Mouse (Mus musculus): ENCODE results near the gene Tuba3b.

DNA sequence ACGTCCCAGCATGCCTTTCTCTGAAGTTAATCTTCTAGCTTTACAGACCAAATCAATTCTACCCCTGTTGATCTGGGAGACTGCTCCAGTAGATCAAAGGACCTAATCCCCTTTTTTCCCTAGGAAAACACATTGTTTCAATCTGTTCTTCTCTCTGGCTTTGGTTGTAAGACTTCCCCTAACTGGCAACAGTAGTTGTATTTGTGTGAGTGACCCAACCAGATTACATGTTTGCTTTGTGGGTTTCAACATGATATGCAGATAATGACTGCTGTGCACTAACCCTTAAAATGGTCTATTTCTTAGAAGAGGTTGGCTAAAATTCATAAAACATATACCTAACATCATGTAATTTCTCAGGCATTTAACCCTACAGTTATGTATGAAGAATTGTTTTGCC is 24.0 kb upstream of the Tuba3b start:
- TF ChIP-seq CTCF (IDR thresholded peaks at IDR 0.05; ENCODE audit: control insufficient read depth, insufficient read depth, insufficient read length) (no peak), USF1 (IDR thresholded peaks at IDR 0.05; ENCODE audit: low read depth) (no peak), FOSL1 (IDR thresholded peaks at IDR 0.05; ENCODE audit: insufficient read depth, low read length, poor library complexity, severe bottlenecking) (no peak), MAX (IDR thresholded peaks at IDR 0.05) (no peak)

Data from C2C12 (cell line).